18 mouse cellular contexts compared by ENCODE assay signal in the genomic region with DNA sequence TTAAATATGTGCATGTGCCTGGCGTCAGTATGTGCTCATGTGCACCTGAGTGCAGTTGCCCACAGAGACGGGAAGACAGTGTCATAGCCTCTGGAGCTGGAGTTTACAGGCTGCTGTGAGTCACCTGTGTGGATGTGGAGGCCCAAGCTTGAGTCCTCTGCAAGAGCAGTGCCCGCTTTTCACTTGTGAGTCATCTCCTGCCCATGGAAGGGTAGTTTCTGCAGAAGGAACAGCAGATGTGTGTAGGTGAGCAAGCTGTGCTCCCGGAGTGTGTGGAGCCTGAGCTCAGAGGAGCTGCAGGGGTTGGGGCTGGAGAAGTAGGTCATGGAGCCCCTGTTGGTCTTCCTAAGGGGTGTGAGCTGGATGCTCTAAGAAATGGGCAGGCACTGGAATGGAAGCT. TPM values are rescaled to one million over a fixed set of nuclear protein-coding genes. Genes with fewer than 3 reads are reported as not detected.
A peak's percentile ranks its signal among the peaks of the same experiment; 100 is the strongest.
DNase-seq lines count a peak whose midpoint lies in the region; ATAC-seq lines count a peak whose summit lies in the region.
"Had no signal": no experiment of that assay in that cellular context is flagged by ENCODE, and none has a peak within 500 bp of the region (broad histone marks: within the 10 kb centered on the region; RNA-seq: fewer than 3 reads in every experiment).

No protein-coding gene starts in this region.

- H3K4me3 ChIP-seq in kidney, embryonic 14.5 days (ENCODE audit: low read length), result no peak overlapping the region
- H3K4me3 ChIP-seq: forebrain, embryonic 13.5 days; midbrain, embryonic 12.5 days; neural tube, embryonic 12.5 days had no signal

- 88% methylated on average over 4 of the region's 4 CpGs for WGBS in kidney, embryonic 14.5 days

- H3K9ac ChIP-seq in kidney, embryonic 14.5 days (ENCODE audit: low read depth, low read length), result no peak overlapping the region
- H3K9ac ChIP-seq: forebrain, embryonic 13.5 days; midbrain, embryonic 12.5 days; neural tube, embryonic 12.5 days had no signal

- no peaks in the 10 kb centered on the region for H3K4me1 ChIP-seq in kidney, embryonic 14.5 days (ENCODE audit: control insufficient read depth, insufficient read depth, low read length)
- H3K4me1 ChIP-seq: midbrain, embryonic 12.5 days; neural tube, embryonic 12.5 days had no signal

- no peaks in the 10 kb centered on the region for H3K27me3 ChIP-seq in kidney, embryonic 14.5 days (ENCODE audit: control insufficient read depth, insufficient read depth, low read length)
- H3K27me3 ChIP-seq: forebrain, embryonic 13.5 days; midbrain, embryonic 12.5 days; neural tube, embryonic 12.5 days had no signal

- DNase-seq in layer of hippocampus, adult 9-11 months, result peak; percentile 78
- DNase-seq in layer of hippocampus, adult 9-10 months (ENCODE audit: low spot score), result no peak
- peak; percentile 94 for DNase-seq in brain, adult 2 months (ENCODE audit: low read depth, low spot score)
- peak; percentile 29 to 93 for DNase-seq in left cerebral cortex, adult 8-10 months (ENCODE audit: low spot score in 2 of 2)
- peak; percentile 73 for DNase-seq in right cerebral cortex, postnatal 25 days
- no peak for DNase-seq in heart, adult 18-20 months
- DNase-seq: adrenal gland, adult 8-10 months; cerebellum, adult 9-11 months; heart, postnatal 10 days; kidney, adult 9 months; liver; lung, postnatal 10 days had no signal

- H3K27ac ChIP-seq in kidney, embryonic 14.5 days (ENCODE audit: low read depth, low read length), result no peak overlapping the region
- H3K27ac ChIP-seq: forebrain, embryonic 13.5 days; midbrain, embryonic 12.5 days; neural tube, embryonic 12.5 days had no signal

- no peaks in the 10 kb centered on the region for H3K36me3 ChIP-seq in kidney, embryonic 14.5 days (ENCODE audit: control insufficient read depth, insufficient read depth, low read length)
- H3K36me3 ChIP-seq: midbrain, embryonic 12.5 days; neural tube, embryonic 12.5 days had no signal

- no peak overlapping the region for H3K4me2 ChIP-seq in kidney, embryonic 14.5 days (replicated peaks; ENCODE audit: low read depth, low read length)
- H3K4me2 ChIP-seq: forebrain, embryonic 13.5 days; heart, embryonic 11.5 days; midbrain, embryonic 12.5 days; neural tube, embryonic 12.5 days had no signal

- no peaks in the 10 kb centered on the region for H3K9me3 ChIP-seq in kidney, embryonic 14.5 days (ENCODE audit: control insufficient read depth, low read length)
- H3K9me3 ChIP-seq: forebrain, embryonic 13.5 days; midbrain, embryonic 12.5 days had no signal

- no peak for ATAC-seq in kidney, embryonic 14.5 days (ENCODE audit: low FRiP score, low TSS enrichment)
- no peak for ATAC-seq in erythroid progenitor cell, adult 5-6 weeks (replicated peaks; ENCODE audit: low FRiP score, poor library complexity, severe bottlenecking)
- ATAC-seq: forebrain, embryonic 13.5 days had no signal

RNA-seq across cellular contexts. Expression of a gene that starts 10.7 kb away (rescaled TPM):
- total RNA-seq in left cerebral cortex, adult 8-10 months (2022), result 10 to 100 TPM; 31.1 to 39.6 (median 33.4) TPM
- polyA plus RNA-seq in kidney, embryonic 14.5 days (2014; fragmentation: Nextera tagmentation; extraction: Ambion mirVana), result 1.1 TPM in 2 replicates
- not detected in 2 replicates for total RNA-seq in erythroid progenitor cell, adult 5-6 weeks (2015; ENCODE audit: low replicate concordance)
- 0.83 TPM in 1 of 2 replicates, not detected in the other for total RNA-seq in erythroid progenitor cell, adult 5-6 weeks (2017; ENCODE audit: low replicate concordance)
- not detected for total RNA-seq in heart, adult 18-20 months (2021)
- total RNA-seq: heart, postnatal 10 days had no signal

Comparison
In these comparisons a context has a peak if more than half of its experiments do, and no peak if none do; other contexts are left out.
1. DNase-seq: peak in layer of hippocampus, adult 9-11 months (single experiment), brain, adult 2 months (single experiment), left cerebral cortex, adult 8-10 months (2 of 2) and right cerebral cortex, postnatal 25 days (single experiment); none in layer of hippocampus, adult 9-10 months (single experiment) and heart, adult 18-20 months (0 of 2).
2. RNA of a gene that starts 10.7 kb away (total RNA-seq): 31.1 to 39.6 TPM in left cerebral cortex, adult 8-10 months; 0.83 TPM in erythroid progenitor cell, adult 5-6 weeks and not detected in heart, adult 18-20 months; every median in the first group is over 10 times any median in the second.